Mouse (Mus musculus) CH12.LX (cell line): ENCODE measurements around the gene Ntng1. TPM values are rescaled to one million over a fixed set of nuclear protein-coding genes. Genes with fewer than 3 reads are reported as not detected.

Experiments used
- DNase-seq: peaks from one replicate; pipeline ENCODE4 v3.0.0-alpha.2; 2013; ENCODE audit errors: extremely low read depth
- H3K27ac ChIP-seq: 2 replicates; pipeline ENCODE4 v1.5.1; 2012; ENCODE audit warnings: low read depth, mild to moderate bottlenecking, control low read depth, moderate library complexity; ENCODE audit not compliant: insufficient read depth
- H3K27me3 ChIP-seq: replicated peaks from 2 replicates; pipeline ENCODE3; 2012; ENCODE audit warnings: inconsistent platforms
- H3K36me3 ChIP-seq, 2 experiments: replicated peaks in 1 of 2; 2 replicates each; pipeline versions ENCODE3 to v1.6.1; 2012; ENCODE audit warnings: inconsistent platforms in 1 of 2, low read length in 1 of 2, mild to moderate bottlenecking in 1 of 2, mixed read lengths in 1 of 2, moderate library complexity in 1 of 2; ENCODE audit not compliant: control insufficient read depth in 1 of 2, insufficient read depth in 1 of 2
- H3K4me1 ChIP-seq, 2 experiments: 2 replicates each; pipeline ENCODE4 v1.6.1; 2012; ENCODE audit warnings: inconsistent platforms in 1 of 2, moderate library complexity in 1 of 2; ENCODE audit not compliant: insufficient read depth in 2 of 2, control insufficient read depth in 1 of 2
- H3K4me2 ChIP-seq: 2 replicates; pipeline ENCODE4 v1.6.1; 2012; ENCODE audit warnings: low read depth, mild to moderate bottlenecking, control low read depth; ENCODE audit not compliant: poor library complexity, insufficient read depth, severe bottlenecking
- H3K4me3 ChIP-seq, 3 experiments: fragments of 150-350 bp in 1 of 3; sonication (generic) in 1 of 3; replicated peaks in 1 of 3; 2 replicates each; pipeline versions ENCODE3 to v1.5.1; 2011 to 2012; ENCODE audit warnings: low read depth in 2 of 3, low read length in 2 of 3, mild to moderate bottlenecking in 2 of 3, moderate library complexity in 2 of 3, control low read depth in 1 of 3, improper control_type of control experiment in 1 of 3, inconsistent platforms in 1 of 3, mixed read lengths in 1 of 3; ENCODE audit not compliant: poor library complexity in 1 of 3
- H3K79me2 ChIP-seq: replicated peaks from 2 replicates; pipeline ENCODE4 v1.6.1; 2012; ENCODE audit warnings: mild to moderate bottlenecking, moderate library complexity; ENCODE audit not compliant: control insufficient read depth, poor library complexity, insufficient read depth, severe bottlenecking; ENCODE audit errors: extremely low read depth
- H3K9ac ChIP-seq: 2 replicates; pipeline ENCODE4 v1.6.1; 2012; ENCODE audit warnings: low read depth, mild to moderate bottlenecking, control low read depth, moderate library complexity; ENCODE audit not compliant: insufficient read depth
- H3K9me3 ChIP-seq: replicated peaks from 2 replicates; pipeline ENCODE3; 2012; ENCODE audit warnings: low read length, inconsistent platforms, mixed read lengths
- CHD1 ChIP-seq: IDR thresholded peaks from 2 replicates; pipeline ENCODE4 v1.6.1; 2012; ENCODE audit warnings: low read depth, low read length, improper control_type of control experiment, inconsistent platforms
- CTCF ChIP-seq, 2 experiments: IDR thresholded peaks in 1 of 2; conservative IDR thresholded peaks in 1 of 2; 2 replicates each; pipeline ENCODE4 v1.5.1; 2011 to 2012; ENCODE audit warnings: low read depth in 2 of 2, low read length in 2 of 2, improper control_type of control experiment in 1 of 2, inconsistent platforms in 1 of 2, mild to moderate bottlenecking in 1 of 2, moderate library complexity in 1 of 2
- ELF1 ChIP-seq: IDR thresholded peaks from 2 replicates; pipeline ENCODE4 v1.6.1; 2014; ENCODE audit warnings: low read depth, mild to moderate bottlenecking, inconsistent platforms, low read length, improper control_type of control experiment
- ETS1 ChIP-seq: conservative IDR thresholded peaks from 2 replicates; pipeline ENCODE4 v1.6.1; 2012; ENCODE audit warnings: low read depth, mild to moderate bottlenecking, inconsistent platforms, low read length, improper control_type of control experiment, moderate library complexity
- JUN ChIP-seq: IDR thresholded peaks from 2 replicates; pipeline ENCODE4 v1.6.1; 2011; ENCODE audit warnings: low read depth, mild to moderate bottlenecking, low read length, improper control_type of control experiment, moderate library complexity; ENCODE audit not compliant: insufficient read depth
- JUND ChIP-seq: conservative IDR thresholded peaks from 2 replicates; pipeline ENCODE4 v1.6.1; 2011; ENCODE audit warnings: low read depth, low read length, improper control_type of control experiment
- KAT2A ChIP-seq: IDR thresholded peaks from 2 replicates; pipeline ENCODE4 v1.6.1; 2012; ENCODE audit warnings: low read length, improper control_type of control experiment, inconsistent platforms; ENCODE audit not compliant: insufficient replicate concordance
- MAFK ChIP-seq: IDR thresholded peaks from 2 replicates; pipeline ENCODE4 v1.6.1; 2011; ENCODE audit warnings: low read length, improper control_type of control experiment; ENCODE audit not compliant: insufficient replicate concordance
- MAX ChIP-seq: IDR thresholded peaks from 2 replicates; pipeline ENCODE4 v1.6.1; 2011; ENCODE audit warnings: low read length, improper control_type of control experiment
- MEF2A ChIP-seq: IDR thresholded peaks from 2 replicates; pipeline ENCODE4 v1.6.1; 2014; ENCODE audit warnings: low read depth, mild to moderate bottlenecking, inconsistent platforms, low read length, improper control_type of control experiment, borderline replicate concordance
- MXI1 ChIP-seq: IDR thresholded peaks from 2 replicates; pipeline ENCODE4 v1.6.1; 2011; ENCODE audit warnings: mild to moderate bottlenecking, low read depth, low read length, improper control_type of control experiment
- MYC ChIP-seq: IDR thresholded peaks from 2 replicates; pipeline ENCODE4 v1.6.1; 2011; ENCODE audit warnings: low read depth, mild to moderate bottlenecking, improper control_type of control experiment, low read length
- NRF1 ChIP-seq: IDR thresholded peaks from 2 replicates; pipeline ENCODE4 v1.6.1; 2014; ENCODE audit warnings: low read depth, mild to moderate bottlenecking, inconsistent platforms, low read length, improper control_type of control experiment, moderate library complexity
- PAX5 ChIP-seq: IDR thresholded peaks from 2 replicates; pipeline ENCODE4 v1.6.1; 2012; ENCODE audit warnings: low read length, inconsistent platforms, mixed read lengths
- RCOR1 ChIP-seq: conservative IDR thresholded peaks from 2 replicates; pipeline ENCODE4 v1.6.1; 2012; ENCODE audit warnings: low read depth, mild to moderate bottlenecking, inconsistent platforms, low read length, improper control_type of control experiment
- TCF12 ChIP-seq: IDR thresholded peaks from 2 replicates; pipeline ENCODE4 v1.6.1; 2014; ENCODE audit warnings: low read depth, mild to moderate bottlenecking, inconsistent platforms, low read length, improper control_type of control experiment
- USF1 ChIP-seq: IDR thresholded peaks from 2 replicates; pipeline ENCODE4 v1.6.1; 2014; ENCODE audit warnings: low read depth, mild to moderate bottlenecking, inconsistent platforms, low read length, improper control_type of control experiment
- ZC3H11A ChIP-seq: IDR thresholded peaks from 2 replicates; pipeline ENCODE4 v1.6.1; 2012; ENCODE audit warnings: low read depth, mild to moderate bottlenecking, inconsistent platforms, low read length, improper control_type of control experiment
- ZKSCAN1 ChIP-seq: IDR thresholded peaks from 2 replicates; pipeline ENCODE4 v1.6.1; 2012; ENCODE audit warnings: low read depth, inconsistent platforms, low read length, improper control_type of control experiment, borderline replicate concordance
- ZMIZ1 ChIP-seq: IDR thresholded peaks from 2 replicates; pipeline ENCODE4 v1.6.1; 2012; ENCODE audit warnings: low read depth, mild to moderate bottlenecking, inconsistent platforms, low read length, improper control_type of control experiment
- ZNF384 ChIP-seq: IDR thresholded peaks from 2 replicates; pipeline ENCODE4 v1.6.1; 2012; ENCODE audit warnings: low read depth, low read length, improper control_type of control experiment, inconsistent platforms
- dilution Hi-C: fragments of 300-500 bp; cut with MboI; formaldehyde crosslinking; loops from 2 replicates; pipeline ENCODE4 v1.14.3; 2020; ENCODE audit warnings: low sequenced_read_pairs; ENCODE audit not compliant: extremely low pct_unique_long_range_greater_than_20kb, extremely low pct_ligation_motif_present
- in situ Hi-C: fragments of 300-500 bp; cut with MboI; formaldehyde crosslinking; loops from 3 replicates; pipeline ENCODE4 v1.14.3; 2019; ENCODE audit warnings: low sequenced_read_pairs, low pct_ligation_motif_present, low pct_unique_long_range_greater_than_20kb, mixed read lengths
- polyA plus RNA-seq: library from polyadenylated mRNA; unstranded; fragments of >175 nt; gene quantifications from 2 replicates; pipeline ENCODE4 v1.2.1, GENCODE M21; 2012; ENCODE audit warnings: low read depth; ENCODE audit not compliant: insufficient read length
- total RNA-seq, 2 experiments: library from RNA; depleted of rRNA; stranded (reverse); fragments of 300-350 nt in 1 of 2; fragments of >200 nt in 1 of 2; gene quantifications; 2 replicates each; pipeline ENCODE4 v1.2.3; 2012 to 2014

The Ntng1 gene
- total and polyA plus RNA-seq, 3 experiments: not detected

- DNase-seq: no peak
- dilution Hi-C loops: no loop called here
- Histone ChIP-seq H3K4me2 (no peak overlapping the region), H3K4me3 (no peak overlapping the region), H3K27ac (no peak overlapping the region), H3K36me3 (no peaks in the 10 kb centered on the region), H3K9me3 (peaks cover 44% of the 10 kb centered on the region), H3K27me3 (no peaks in the 10 kb centered on the region), H3K9ac (no peak overlapping the region), H3K79me2 (no peaks in the 10 kb centered on the region), H3K4me1 (no peaks in the 10 kb centered on the region)
- TF ChIP-seq KAT2A (no peak), CTCF (conservative IDR thresholded peaks at IDR 0.05 in 1 of 2, IDR thresholded peaks at IDR 0.05 in 1 of 2; ENCODE audit: low read depth in 2 of 2, low read length in 2 of 2) (no peak), MXI1 (no peak), ZMIZ1 (no peak), MAFK (no peak), ZNF384 (no peak), ELF1 (no peak), ZKSCAN1 (no peak), NRF1 (no peak), ZC3H11A (no peak), ETS1 (no peak), MEF2A (no peak), JUND (no peak), TCF12 (no peak), RCOR1 (no peak), JUN (no peak), CHD1 (no peak)
- in situ Hi-C loops: no loop called here
These were observed 225.7 kb downstream of the Ntng1 start for GRCm38 (mm10) chr3:109917926-109918694.

GRCm38 (mm10) chr3:109917077-109917476, 226.7 kb downstream of the Ntng1 start:
- TF ChIP-seq USF1 (no peak), PAX5 (no peak), KAT2A (no peak), RCOR1 (no peak), MAX (no peak), MYC (no peak), ZKSCAN1 (no peak)
- no peak for DNase-seq
- Histone ChIP-seq H3K4me1 (no peaks in the 10 kb centered on the region), H3K9me3 (peaks cover 51% of the 10 kb centered on the region), H3K4me2 (no peak overlapping the region), H3K36me3 (no peaks in the 10 kb centered on the region), H3K79me2 (no peaks in the 10 kb centered on the region), H3K9ac (no peak overlapping the region), H3K27ac (no peak overlapping the region), H3K4me3 (no peak overlapping the region), H3K27me3 (no peaks in the 10 kb centered on the region)
- in situ Hi-C loops (no loop called here), dilution Hi-C loops (no loop called here)
